ENCODE assay signal across 8 mouse cellular contexts in the genomic region with DNA sequence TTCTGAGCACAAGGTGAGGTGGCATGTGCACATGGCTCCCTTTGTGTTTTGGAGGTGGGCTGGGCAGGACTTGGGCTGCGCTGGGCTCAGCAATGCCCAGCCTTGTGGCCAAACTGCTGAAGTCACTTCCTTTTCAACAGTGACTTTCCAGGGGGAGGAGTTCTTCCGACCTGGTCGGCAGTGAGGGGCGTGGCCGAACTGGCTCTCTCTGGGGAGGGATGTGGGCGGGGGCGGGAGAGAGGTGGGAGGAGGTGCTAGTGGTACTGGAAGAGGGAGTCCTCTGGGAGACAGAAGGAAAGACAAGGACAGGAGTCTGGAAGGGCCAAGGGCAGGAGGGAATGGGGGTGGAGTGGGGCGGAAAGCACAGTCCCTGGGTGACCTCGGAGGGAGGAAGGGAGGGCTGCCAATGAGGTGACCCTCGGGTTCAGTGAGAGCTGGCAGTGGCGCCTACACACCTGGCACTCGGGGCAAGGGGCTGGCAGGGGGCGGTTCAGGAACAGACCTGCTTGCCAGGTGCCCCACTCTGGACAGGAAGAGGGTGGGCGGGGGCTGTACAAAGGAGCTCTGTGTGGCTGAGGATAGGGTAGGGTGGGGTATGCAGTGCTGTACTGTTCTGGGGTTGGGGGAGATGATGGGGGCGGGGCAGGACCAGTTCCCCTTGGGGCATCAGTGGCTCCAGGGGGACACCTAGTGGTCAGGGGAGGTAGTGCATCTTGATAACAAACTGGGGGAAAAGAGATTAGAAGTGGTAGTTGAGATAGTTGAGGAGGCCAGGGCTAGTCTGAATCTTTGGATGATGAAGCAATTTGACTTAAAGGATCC. TPM values are rescaled to one million over a fixed set of nuclear protein-coding genes. Genes with fewer than 3 reads are reported as not detected.
A peak's percentile ranks its signal among the peaks of the same experiment; 100 is the strongest.
DNase-seq lines count a peak whose midpoint lies in the region; ATAC-seq and TF ChIP-seq lines count a peak whose summit lies in the region.

No protein-coding gene starts in this region.

- peak overlapping the region; percentile 41; the same call in 1 of the 2 replicates for H3K9ac ChIP-seq in heart, embryonic 12.5 days
- no peak overlapping the region for H3K9ac ChIP-seq in kidney, embryonic 15.5 days
- peak overlapping the region; percentile 52; the same call in 1 of the 2 replicates for H3K9ac ChIP-seq in neural tube, embryonic 13.5 days

- ATAC-seq in erythroblast, adult 5-6 weeks (replicated peaks; ENCODE audit: low FRiP score, poor library complexity, severe bottlenecking) = peak; percentile 40
- peak; percentile 82 for ATAC-seq in heart, embryonic 12.5 days (ENCODE audit: insufficient number of reproducible peaks, low FRiP score)
- peak; percentile 89 for ATAC-seq in kidney, embryonic 15.5 days (replicated peaks; ENCODE audit: low FRiP score)
- peak; percentile 77 for ATAC-seq in neural tube, embryonic 13.5 days (ENCODE audit: low read depth)

- peak; percentile 88 to 92 for DNase-seq in lung, adult 18-20 months
- DNase-seq in thymus, postnatal 14 days = peak; percentile 88

- no peak for TF ChIP-seq POLR2A in bone marrow macrophage, adult 2 months (IDR thresholded peaks at IDR 0.05; ENCODE audit: borderline replicate concordance, low read depth, low read length)

- H3K4me2 ChIP-seq in heart, embryonic 12.5 days = peak overlapping the region; percentile 63
- H3K4me2 ChIP-seq in kidney, embryonic 15.5 days = peak overlapping the region; percentile 58
- 0 out of 2 replicates have a peak overlapping the region, but pooled peaks have one; percentile 13 for H3K4me2 ChIP-seq in neural tube, embryonic 13.5 days

- 2% methylated on average over 15 of the region's 15 CpGs for WGBS in heart, embryonic 12.5 days
- WGBS in kidney, embryonic 15.5 days = 2% methylated on average over 15 of the region's 15 CpGs
- 5% methylated on average over 15 of the region's 15 CpGs for WGBS in neural tube, embryonic 13.5 days

- peak overlapping the region; percentile 74 for H3K4me3 ChIP-seq in E14TG2a.4 (replicated peaks; ENCODE audit: low read length)
- H3K4me3 ChIP-seq in bone marrow macrophage, adult 2 months (ENCODE audit: insufficient read depth, low read length) = peak overlapping the region; percentile 37
- peak overlapping the region; percentile 24 for H3K4me3 ChIP-seq in heart, embryonic 12.5 days
- H3K4me3 ChIP-seq in kidney, embryonic 15.5 days (replicated peaks) = peak overlapping the region; percentile 28
- no peak overlapping the region for H3K4me3 ChIP-seq in neural tube, embryonic 13.5 days

- peaks cover 83% of the 10 kb centered on the region for H3K36me3 ChIP-seq in E14TG2a.4 (ENCODE audit: insufficient read depth, low read length)
- H3K36me3 ChIP-seq in heart, embryonic 12.5 days = peaks cover 40% of the 10 kb centered on the region
- peaks cover 30% of the 10 kb centered on the region for H3K36me3 ChIP-seq in kidney, embryonic 15.5 days
- peaks cover 30% of the 10 kb centered on the region for H3K36me3 ChIP-seq in neural tube, embryonic 13.5 days

- H3K4me1 ChIP-seq in E14TG2a.4 (replicated peaks; ENCODE audit: low read depth, low read length) = peaks cover 93% of the 10 kb centered on the region
- H3K4me1 ChIP-seq in bone marrow macrophage, adult 2 months (ENCODE audit: control insufficient read depth, insufficient read depth, low read length) = peaks cover 11% of the 10 kb centered on the region
- H3K4me1 ChIP-seq in heart, embryonic 12.5 days (replicated peaks) = peaks cover 94% of the 10 kb centered on the region
- H3K4me1 ChIP-seq in kidney, embryonic 15.5 days = peaks cover 89% of the 10 kb centered on the region
- H3K4me1 ChIP-seq in neural tube, embryonic 13.5 days (replicated peaks) = peaks cover 83% of the 10 kb centered on the region

- H3K9me3 ChIP-seq in E14TG2a.4 (ENCODE audit: low read length) = no peaks in the 10 kb centered on the region
- H3K9me3 ChIP-seq in heart, embryonic 12.5 days (replicated peaks) = 0 out of 2 replicates have a peak, but pooled peaks cover 3% of the 10 kb centered on the region
- H3K9me3 ChIP-seq in kidney, embryonic 15.5 days (replicated peaks) = no peaks in the 10 kb centered on the region
- H3K9me3 ChIP-seq in neural tube, embryonic 13.5 days = no peaks in the 10 kb centered on the region

- peak; percentile 73 for TF ChIP-seq CTCF in E14TG2a.4 (conservative IDR thresholded peaks at IDR 0.05; ENCODE audit: low read length)
- TF ChIP-seq CTCF in bone marrow macrophage, adult 2 months (IDR thresholded peaks at IDR 0.05; ENCODE audit: low read depth, low read length) = peak; percentile 86

- H3K27ac ChIP-seq in bone marrow macrophage, adult 2 months (ENCODE audit: insufficient read depth, low read depth, low read length) = peak overlapping the region; percentile 27; the same call in 1 of the 2 replicates
- H3K27ac ChIP-seq in heart, embryonic 12.5 days (ENCODE audit: poor library complexity, severe bottlenecking) = peak overlapping the region; percentile 96
- peak overlapping the region; percentile 94 for H3K27ac ChIP-seq in kidney, embryonic 15.5 days
- H3K27ac ChIP-seq in neural tube, embryonic 13.5 days (replicated peaks) = peak overlapping the region; percentile 52

- H3K27me3 ChIP-seq in E14TG2a.4 (ENCODE audit: insufficient read depth, low read length) = no peaks in the 10 kb centered on the region
- H3K27me3 ChIP-seq in heart, embryonic 12.5 days (replicated peaks) = no peaks in the 10 kb centered on the region
- H3K27me3 ChIP-seq in kidney, embryonic 15.5 days = no peaks in the 10 kb centered on the region
- no peaks in the 10 kb centered on the region for H3K27me3 ChIP-seq in neural tube, embryonic 13.5 days

RNA-seq across cellular contexts. Expression of gene Ahdc1, which starts 45.2 kb away (rescaled TPM):
- 5.5 and 8.7 TPM in 2 replicates for polyA plus RNA-seq in bone marrow macrophage, adult 2 months (2012; ENCODE audit: insufficient read depth, insufficient read length, missing spikeins)
- 1.2 and 10.2 TPM in 2 replicates for total RNA-seq in erythroblast, adult 5-6 weeks (2015; ENCODE audit: low replicate concordance)
- 0.17 and 4.2 TPM in 2 replicates for total RNA-seq in erythroblast, adult 5-6 weeks (2017; ENCODE audit: low replicate concordance)
- polyA plus RNA-seq in heart, embryonic 12.5 days (2016; fragmentation: Nextera tagmentation; extraction: Ambion mirVana) = 11.6 and 11.7 TPM in 2 replicates
- 7.4 and 10.1 TPM in 2 replicates for polyA plus RNA-seq in kidney, embryonic 15.5 days (2015; fragmentation: Nextera tagmentation; extraction: Ambion mirVana)
- polyA plus RNA-seq in neural tube, embryonic 13.5 days (2015; fragmentation: Nextera tagmentation; extraction: Ambion mirVana) = 9.4 and 9.9 TPM in 2 replicates

Comparison
In these comparisons a context has a peak if more than half of its experiments do, and no peak if none do; other contexts are left out.
1. H3K27ac ChIP-seq: peak in every context shown above with its lines; median percentile 96 in heart, embryonic 12.5 days; 94 in kidney, embryonic 15.5 days; 52 in neural tube, embryonic 13.5 days; 27 in bone marrow macrophage, adult 2 months.
2. H3K4me2 ChIP-seq: peak in every context shown above with its lines; median percentile 63 in heart, embryonic 12.5 days; 58 in kidney, embryonic 15.5 days; 13 in neural tube, embryonic 13.5 days.